Mouse (Mus musculus) ovary, adult 18-20 months (tissue): Measurements from ENCODE around the gene Slco2a1.

Experiments used
- DNase-seq: peaks from one replicate; pipeline ENCODE4 v3.0.0; 2022; ENCODE audit warnings: low spot score, mixed read lengths

The Slco2a1 gene

DNA sequence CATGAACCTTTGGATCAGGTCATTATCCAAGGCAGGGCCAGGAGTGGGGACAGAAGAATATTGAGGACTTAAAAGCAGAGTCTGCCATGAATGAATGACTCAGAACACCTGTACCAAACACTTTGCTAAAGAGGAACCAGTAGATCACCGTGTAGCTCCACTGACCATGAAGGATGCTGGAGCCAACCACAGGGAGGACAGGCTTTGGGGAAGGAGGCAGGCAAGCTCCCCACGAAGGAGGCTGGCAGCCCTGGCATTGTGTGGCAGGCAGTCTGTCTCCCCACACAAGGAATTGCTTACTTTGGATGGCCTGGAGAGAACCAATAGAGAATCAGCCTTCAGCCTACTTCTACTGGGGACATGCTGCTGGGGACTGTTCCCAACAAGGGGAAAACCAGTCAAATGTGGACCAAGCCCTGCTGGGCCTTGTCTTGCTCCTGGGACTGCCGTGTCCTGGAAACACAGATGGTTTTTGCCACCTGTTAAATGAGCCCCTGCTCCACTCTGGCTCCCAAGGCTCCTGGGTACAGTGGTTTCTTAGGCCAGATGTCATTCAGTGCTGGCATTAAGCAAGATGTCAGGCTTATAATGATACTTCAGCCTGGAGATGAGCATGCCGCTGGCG, 130.3 kb downstream of the Slco2a1 start:
- no peak for DNase-seq

- DNase-seq: no peak
Measured at GRCm38 (mm10) chr9:103119781-103120180, 131.3 kb downstream of the Slco2a1 start.

GRCm38 (mm10) chr9:103120231-103120630, 131.7 kb downstream of the Slco2a1 start:
- DNase-seq: no peak

DNA sequence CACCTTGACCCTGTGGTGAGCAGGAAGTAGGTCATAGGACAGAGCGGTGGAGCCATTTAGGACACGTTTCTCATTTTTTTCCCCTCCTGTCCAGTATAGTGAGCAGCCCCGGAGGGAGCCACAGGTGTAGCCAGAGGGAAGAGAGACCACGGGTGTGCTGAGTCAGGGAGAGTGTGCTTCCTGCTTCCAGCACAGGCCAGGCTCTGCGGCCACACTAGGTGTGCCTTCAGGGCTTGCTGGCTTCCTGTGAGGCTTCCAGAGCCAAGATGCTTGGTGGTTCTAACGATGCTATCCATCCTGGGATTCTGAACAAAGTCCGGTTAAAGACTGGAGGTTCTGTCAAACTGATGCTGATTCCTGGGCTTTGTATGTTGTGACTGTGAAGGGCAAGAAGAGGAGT, 133.0 kb downstream of the Slco2a1 start:
- no peak for DNase-seq

DNA sequence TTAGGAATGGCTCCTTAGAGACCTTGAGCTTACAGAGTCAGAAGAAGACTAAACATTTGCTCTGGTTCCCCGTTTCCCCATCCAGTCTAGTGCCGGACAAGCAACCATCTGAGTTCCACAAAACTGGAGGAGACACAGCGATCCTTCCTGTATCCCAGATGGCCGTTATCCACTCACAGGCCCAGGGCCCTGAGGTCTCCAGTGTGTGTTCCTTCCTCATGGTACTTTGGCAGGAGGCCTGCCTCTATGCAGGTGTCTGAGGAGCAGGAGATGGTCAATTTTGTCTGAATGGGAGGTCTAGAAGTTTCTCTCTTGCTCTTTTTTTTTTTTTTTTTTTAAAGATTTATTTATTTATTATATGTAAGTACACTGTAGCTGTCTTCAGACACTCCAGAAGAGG, 136.2 kb downstream of the Slco2a1 start:
- DNase-seq: no peak

GRCm38 (mm10) chr9:103133493-103134124, 145.1 kb downstream of the Slco2a1 start:
- no peak for DNase-seq

DNA sequence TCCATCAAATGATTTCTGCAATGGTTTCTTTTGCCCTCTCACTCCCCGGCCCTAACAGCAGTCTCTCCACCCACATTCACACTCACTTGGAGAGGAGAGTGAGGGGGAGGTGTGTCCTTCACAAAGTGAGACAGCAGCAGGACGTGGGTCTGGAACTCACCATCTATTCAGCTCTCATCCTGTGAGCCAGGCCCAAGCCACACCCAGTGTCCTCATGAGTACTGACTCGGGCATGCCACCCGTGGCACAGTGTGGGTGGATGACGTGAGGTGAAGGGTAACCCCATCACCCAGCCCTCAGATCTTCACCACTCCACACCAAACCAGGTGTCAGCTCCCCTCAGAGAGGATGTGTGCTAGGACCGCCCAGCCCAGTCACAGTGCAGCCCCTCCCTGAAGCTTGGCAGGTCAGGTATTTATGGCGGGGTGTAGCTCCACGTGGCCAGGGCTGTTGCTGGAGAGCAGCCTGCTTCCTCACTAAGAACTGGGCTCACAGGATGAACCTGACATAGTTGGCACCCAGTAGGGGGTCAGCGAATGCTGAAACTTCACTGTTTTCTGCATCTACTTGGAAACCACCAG, 146.0 kb downstream of the Slco2a1 start:
- DNase-seq: no peak

GRCm38 (mm10) chr9:103139481-103139880, 151.0 kb downstream of the Slco2a1 start:
- DNase-seq: no peak

DNA sequence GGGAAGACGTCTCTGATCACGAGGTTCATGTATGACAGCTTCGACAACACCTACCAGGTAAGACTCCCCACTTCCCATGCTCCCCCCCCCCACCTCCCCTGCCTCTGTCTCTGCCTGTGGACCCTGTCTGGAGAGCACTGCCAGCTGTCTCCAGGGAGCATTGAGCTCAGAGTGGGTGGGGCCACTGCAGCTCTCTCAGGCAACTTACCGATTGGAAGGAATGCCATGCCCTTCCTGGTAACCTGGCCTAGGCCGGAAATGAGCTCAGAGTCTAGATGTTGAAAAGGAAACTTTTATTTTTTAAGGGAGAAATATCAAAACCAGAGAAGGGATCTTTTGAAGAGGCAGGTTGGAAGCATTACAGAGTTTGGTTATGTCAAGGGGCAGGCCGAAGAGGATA, 151.9 kb downstream of the Slco2a1 start:
- no peak for DNase-seq

DNA sequence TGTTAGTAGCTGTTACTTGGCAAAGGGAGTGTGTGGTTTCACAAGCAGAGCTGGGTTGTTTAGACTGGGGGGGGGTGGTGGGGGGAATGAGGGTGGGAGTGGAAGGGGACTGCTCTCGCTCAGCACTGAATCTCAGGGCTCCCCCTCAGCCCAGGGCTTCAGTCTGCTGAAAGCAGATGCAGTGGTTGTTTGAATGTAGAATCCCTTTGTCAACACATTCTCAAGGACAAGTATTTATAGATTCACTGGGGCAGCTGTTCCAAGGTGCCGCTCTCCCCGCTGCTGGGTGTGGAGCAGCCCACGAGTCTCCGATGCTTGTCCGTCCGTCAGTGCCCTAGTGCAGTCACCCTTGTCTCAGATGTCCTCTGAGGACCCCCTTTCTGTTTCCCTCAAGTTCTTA, 152.8 kb downstream of the Slco2a1 start:
- DNase-seq: no peak

DNA sequence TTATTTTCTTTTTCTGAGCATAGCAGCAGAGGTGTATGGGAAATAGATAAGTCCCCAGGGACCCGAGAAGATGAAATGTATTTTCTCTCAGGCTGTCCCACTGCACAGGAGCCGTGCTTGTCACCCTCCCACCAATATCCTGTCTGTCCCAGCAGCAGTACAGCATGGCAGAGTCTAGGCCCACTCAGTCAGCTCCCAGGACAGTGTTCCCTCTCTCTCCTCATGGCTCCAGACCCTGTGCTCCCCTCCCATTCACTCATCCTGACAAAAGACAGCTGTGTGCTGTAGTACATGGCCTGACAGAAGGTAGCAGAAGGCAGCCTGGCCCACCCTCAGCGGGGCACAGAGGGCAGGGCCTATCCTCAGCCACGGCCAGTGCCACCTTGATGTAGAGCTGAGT, 155.4 kb downstream of the Slco2a1 start:
- DNase-seq: no peak

DNA sequence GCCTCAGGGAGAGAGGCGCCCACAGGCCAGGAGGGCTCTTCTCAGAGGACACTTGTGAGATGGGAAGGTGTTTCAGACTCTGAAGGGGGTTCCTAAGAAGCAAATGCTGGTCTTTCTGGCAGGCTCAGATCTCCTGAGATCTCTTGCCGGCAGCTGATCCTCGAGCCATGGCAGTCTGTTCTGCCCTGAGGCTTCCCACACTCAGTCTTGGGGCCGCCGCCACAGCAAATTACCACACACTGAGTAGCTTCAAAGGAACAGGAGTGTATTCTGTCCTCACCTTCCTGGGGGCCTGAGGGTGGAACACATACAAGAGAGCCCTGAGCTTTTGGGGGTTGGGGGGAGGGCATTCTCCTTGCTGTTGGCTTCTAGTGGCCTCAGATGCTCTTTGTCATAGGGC, 156.8 kb downstream of the Slco2a1 start:
- no peak for DNase-seq
